Mouse (Mus musculus): ENCODE measurements around the gene Epb41l2. TPM values are rescaled to one million over a fixed set of nuclear protein-coding genes. Genes with fewer than 3 reads are reported as not detected.

The Epb41l2 gene
- polyA plus RNA-seq, 1 experiment = 47.5 TPM

GRCm38 (mm10) chr10:25541097-25541496, 181.5 kb downstream of the Epb41l2 start:
- 97% methylated on average over 3 of the region's 3 CpGs for WGBS
- TF ChIP-seq CTCF (IDR thresholded peaks at IDR 0.05; ENCODE audit: borderline replicate concordance, control insufficient read depth, extremely low read depth, insufficient read depth, low read length, poor library complexity) (no peak), POLR2A (IDR thresholded peaks at IDR 0.05; ENCODE audit: control insufficient read depth, extremely low read depth, insufficient read depth, low read length, poor library complexity) (no peak)
- no peak for DNase-seq
- no peak overlapping the region for H3K4me3 ChIP-seq (ENCODE audit: control insufficient read depth, insufficient read depth, low read length)
- H3K27ac ChIP-seq (ENCODE audit: control insufficient read depth, insufficient read depth, low read length) = no peak overlapping the region
- H3K4me1 ChIP-seq (replicated peaks; ENCODE audit: control insufficient read depth, insufficient read depth, low read length) = no peaks in the 10 kb centered on the region
- no peaks in the 10 kb centered on the region for H3K27me3 ChIP-seq (ENCODE audit: control insufficient read depth, insufficient read depth, low read length)
- H3K36me3 ChIP-seq (ENCODE audit: control insufficient read depth, insufficient read depth, low read length) = no peaks in the 10 kb centered on the region

- no peaks in the 10 kb centered on the region for H3K36me3 ChIP-seq (ENCODE audit: control insufficient read depth, insufficient read depth, low read length)
- no peaks in the 10 kb centered on the region for H3K27me3 ChIP-seq (ENCODE audit: control insufficient read depth, insufficient read depth, low read length)
- no peaks in the 10 kb centered on the region for H3K4me1 ChIP-seq (replicated peaks; ENCODE audit: control insufficient read depth, insufficient read depth, low read length)
- H3K4me3 ChIP-seq (ENCODE audit: control insufficient read depth, insufficient read depth, low read length) = no peak overlapping the region
- 93% methylated on average over 4 of the region's 4 CpGs for WGBS
- no peak for DNase-seq
- TF ChIP-seq POLR2A (IDR thresholded peaks at IDR 0.05; ENCODE audit: control insufficient read depth, extremely low read depth, insufficient read depth, low read length, poor library complexity) (no peak), CTCF (IDR thresholded peaks at IDR 0.05; ENCODE audit: borderline replicate concordance, control insufficient read depth, extremely low read depth, insufficient read depth, low read length, poor library complexity) (no peak)
- no peak overlapping the region for H3K27ac ChIP-seq (ENCODE audit: control insufficient read depth, insufficient read depth, low read length)
Measured at GRCm38 (mm10) chr10:25552936-25553335, 193.3 kb downstream of the Epb41l2 start.

DNA sequence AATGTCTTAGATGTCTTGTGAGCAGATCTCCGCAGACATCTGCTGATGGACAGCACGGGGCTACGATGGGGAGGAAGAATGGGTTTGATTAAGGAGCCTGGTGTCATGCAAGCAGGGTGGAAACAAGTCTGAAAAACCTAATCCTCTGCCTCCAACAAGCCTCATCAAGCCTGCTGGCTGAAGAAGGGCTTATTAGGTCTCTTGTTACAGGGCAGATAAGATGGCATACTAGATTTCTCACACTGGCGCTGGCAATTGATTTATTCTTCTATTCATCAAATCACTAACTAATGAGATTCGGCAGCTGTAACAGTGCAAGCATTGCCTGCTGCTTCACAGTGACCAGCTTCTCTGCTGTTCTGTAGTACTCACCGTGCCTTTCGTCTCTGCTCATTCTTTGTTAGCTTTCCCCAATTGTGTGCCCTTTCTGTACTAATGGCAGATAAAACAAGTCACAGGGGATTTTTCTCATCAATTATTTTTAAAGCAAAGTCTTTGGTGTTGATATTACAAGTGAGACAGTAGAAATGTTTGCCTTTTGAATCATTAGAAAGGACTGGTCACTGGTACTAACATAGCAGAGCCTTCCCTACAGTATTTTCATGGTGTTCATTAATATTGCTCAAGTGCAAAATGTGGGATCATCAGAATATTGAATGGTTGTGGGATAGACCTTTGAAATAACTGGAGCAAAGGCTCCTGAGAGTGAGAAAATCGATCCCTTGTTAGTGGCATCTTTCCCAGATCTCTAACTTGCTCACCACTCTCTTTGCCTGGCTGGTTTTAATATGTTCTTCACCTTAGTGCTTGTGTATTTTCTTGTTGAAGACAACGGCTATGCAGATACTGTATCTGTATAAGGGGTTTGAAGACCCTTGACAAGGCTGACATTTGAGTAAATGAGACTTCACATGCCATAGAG, 212.0 kb downstream of the Epb41l2 start:
- Histone ChIP-seq H3K4me3 (ENCODE audit: control insufficient read depth, insufficient read depth, low read length) (no peak overlapping the region), H3K27me3 (ENCODE audit: control insufficient read depth, insufficient read depth, low read length) (no peaks in the 10 kb centered on the region), H3K36me3 (ENCODE audit: control insufficient read depth, insufficient read depth, low read length) (no peaks in the 10 kb centered on the region), H3K27ac (ENCODE audit: control insufficient read depth, insufficient read depth, low read length) (no peak overlapping the region), H3K4me1 (replicated peaks; ENCODE audit: control insufficient read depth, insufficient read depth, low read length) (no peaks in the 10 kb centered on the region)
- no peak for DNase-seq
- TF ChIP-seq POLR2A (IDR thresholded peaks at IDR 0.05; ENCODE audit: control insufficient read depth, extremely low read depth, insufficient read depth, low read length, poor library complexity) = no peak
- WGBS = 92% methylated on average over 9 of the region's 9 CpGs

Other genes starting within 250 kb of the Epb41l2 start
- gene Akap7, start 51.9 kb upstream of the Epb41l2 start, polyA plus RNA-seq (2012; rRNA removed) = 0.73 and 1.8 TPM in 2 replicates
- not detected in 2 replicates for gene Smlr1, start 176.5 kb downstream of the Epb41l2 start, polyA plus RNA-seq (2012; rRNA removed)